Mouse (Mus musculus): ENCODE data around the gene Gm20855. TPM values are rescaled to one million over a fixed set of nuclear protein-coding genes. Genes with fewer than 3 reads are reported as not detected.
"Not testable (repeated sequence)": the region's sequence is repeated elsewhere in the genome, so short reads cannot be mapped to it uniquely, and the experiment has no call there.

Gene Gm20855
- total RNA-seq (2015; ENCODE audit: low replicate concordance): not detected in 2 replicates
- not detected in 2 replicates for total RNA-seq (2017; ENCODE audit: low replicate concordance)

GRCm38 (mm10) chrY:35131733-35132132, at the start of gene Gm20855:
Gene Gm20855 (minus strand): TSS chrY:35131833.
- ATAC-seq (replicated peaks; ENCODE audit: low FRiP score, poor library complexity, severe bottlenecking): not testable (repeated sequence)
